9 mouse cellular contexts compared by ENCODE assay signal in genomic region chr3:37758124-37758523, GRCm38 (mm10). TPM values are rescaled to one million over a fixed set of nuclear protein-coding genes. Genes with fewer than 3 reads are reported as not detected.
A peak's percentile ranks its signal among the peaks of the same experiment; 100 is the strongest.
DNase-seq lines count a peak whose midpoint lies in the region; ATAC-seq and TF ChIP-seq lines count a peak whose summit lies in the region.
"Had no signal": no experiment of that assay in that cellular context is flagged by ENCODE, and none has a peak within 500 bp of the region (broad histone marks: within the 10 kb centered on the region; RNA-seq: fewer than 3 reads in every experiment).

No protein-coding gene starts in this region.

- peak overlapping the region; percentile 17 for H3K4me3 ChIP-seq in intestine, embryonic 16.5 days (ENCODE audit: low read length)
- no peak overlapping the region for H3K4me3 ChIP-seq in liver, postnatal 0 days (ENCODE audit: low read depth, low read length)
- peak overlapping the region; percentile 5; the same call in 1 of the 2 replicates for H3K4me3 ChIP-seq in neural tube, embryonic 13.5 days

- H3K36me3 ChIP-seq in intestine, embryonic 16.5 days (ENCODE audit: control insufficient read depth, insufficient read depth, low read length) = no peaks in the 10 kb centered on the region
- no peaks in the 10 kb centered on the region for H3K36me3 ChIP-seq in liver, postnatal 0 days (replicated peaks; ENCODE audit: insufficient read depth, low read length)
- H3K36me3 ChIP-seq in neural tube, embryonic 13.5 days = no peaks in the 10 kb centered on the region

- WGBS in intestine, embryonic 16.5 days = 6% methylated on average over 12 of the region's 12 CpGs
- WGBS in liver, postnatal 0 days (ENCODE audit: insufficient replicate concordance) = 4% methylated on average over 12 of the region's 12 CpGs
- 3% methylated on average over 12 of the region's 12 CpGs for WGBS in neural tube, embryonic 13.5 days

- H3K27ac ChIP-seq in intestine, embryonic 16.5 days (ENCODE audit: low read length) = 0 out of 2 replicates have a peak overlapping the region, but pooled peaks have one; percentile 1
- H3K27ac ChIP-seq in liver, postnatal 0 days (ENCODE audit: low read depth) = peak overlapping the region; percentile 91
- peak overlapping the region; percentile 46; the same call in 1 of the 2 replicates for H3K27ac ChIP-seq in neural tube, embryonic 13.5 days (replicated peaks)
- H3K27ac ChIP-seq: macrophage had no signal

- peak; percentile 54 for DNase-seq in adrenal gland, adult 2 months
- no peak for DNase-seq in adrenal gland, postnatal 4 days (ENCODE audit: low spot score in 2 of 2)
- peak; percentile 47 to 49 for DNase-seq in cerebellum, postnatal 14 days
- peak; percentile 75 to 88 for DNase-seq in heart, adult 18-20 months
- peak; percentile 82 for DNase-seq in liver, postnatal 0 days
- DNase-seq in urinary bladder, postnatal 10 days (ENCODE audit: low spot score) = no peak

- H3K9me3 ChIP-seq in intestine, embryonic 16.5 days (ENCODE audit: control insufficient read depth, low read length) = 0 out of 2 replicates have a peak, but pooled peaks cover 3% of the 10 kb centered on the region
- no peaks in the 10 kb centered on the region; the same call in 1 of the 2 replicates for H3K9me3 ChIP-seq in liver, postnatal 0 days (ENCODE audit: low read length)
- H3K9me3 ChIP-seq in neural tube, embryonic 13.5 days = no peaks in the 10 kb centered on the region

- H3K4me1 ChIP-seq in intestine, embryonic 16.5 days (ENCODE audit: control insufficient read depth, insufficient read depth, low read length) = peaks cover 9% of the 10 kb centered on the region; the same call in 1 of the 2 replicates
- H3K4me1 ChIP-seq in liver, postnatal 0 days (ENCODE audit: insufficient read depth) = peaks cover 19% of the 10 kb centered on the region
- peaks cover 14% of the 10 kb centered on the region for H3K4me1 ChIP-seq in neural tube, embryonic 13.5 days (replicated peaks)

- TF ChIP-seq CTCF in liver, postnatal 0 days (IDR thresholded peaks at IDR 0.05; ENCODE audit: low read depth) = peak; percentile 51

- ATAC-seq in intestine, embryonic 16.5 days = peak; percentile 80
- peak; percentile 95 for ATAC-seq in liver, postnatal 0 days
- peak; percentile 90 for ATAC-seq in neural tube, embryonic 13.5 days (ENCODE audit: low read depth)

- peak; percentile 95 for TF ChIP-seq EP300 in liver, postnatal 0 days (IDR thresholded peaks at IDR 0.05; ENCODE audit: low read depth)

- peak overlapping the region; percentile 36 for H3K4me2 ChIP-seq in intestine, embryonic 16.5 days (ENCODE audit: low read depth, low read length)
- H3K4me2 ChIP-seq in liver, postnatal 0 days (ENCODE audit: low read depth, low read length) = peak overlapping the region; percentile 49
- peak overlapping the region; percentile 43 for H3K4me2 ChIP-seq in neural tube, embryonic 13.5 days

- H3K27me3 ChIP-seq in intestine, embryonic 16.5 days (replicated peaks; ENCODE audit: control insufficient read depth, insufficient read depth, low read length) = no peaks in the 10 kb centered on the region
- H3K27me3 ChIP-seq in liver, postnatal 0 days (ENCODE audit: insufficient read depth, low read length) = no peaks in the 10 kb centered on the region
- no peaks in the 10 kb centered on the region; the same call in 1 of the 2 replicates for H3K27me3 ChIP-seq in neural tube, embryonic 13.5 days

- H3K9ac ChIP-seq in intestine, embryonic 16.5 days (ENCODE audit: low read depth, low read length) = 0 out of 2 replicates have a peak overlapping the region, but pooled peaks have one; percentile 20
- peak overlapping the region; percentile 18; the same call in 1 of the 2 replicates for H3K9ac ChIP-seq in liver, postnatal 0 days (replicated peaks)
- H3K9ac ChIP-seq in neural tube, embryonic 13.5 days = peak overlapping the region; percentile 18

RNA-seq across cellular contexts. Expression of gene Gm5148, which starts 33.8 kb away (rescaled TPM):
- 1 to 10 TPM in 1 of 2 experiments, under 1 TPM in 1; 0.26 to 1.6 TPM for total RNA-seq in adrenal gland, adult 2 months (2021)
- polyA plus RNA-seq in adrenal gland, adult 2 months (2012; rRNA removed) = 0.59 and 2.6 TPM in 2 replicates
- total RNA-seq in adrenal gland, postnatal 4 days (2021) = 1 to 10 TPM in 1 of 2 experiments, under 1 TPM in 1; 0.40 to 1.1 TPM
- not detected for total RNA-seq in heart, adult 18-20 months (2021)
- 4.0 and 5.9 TPM in 2 replicates for polyA plus RNA-seq in intestine, embryonic 16.5 days (2015; fragmentation: Nextera tagmentation; extraction: Ambion mirVana)
- polyA plus RNA-seq in liver, postnatal 0 days (2015; fragmentation: Nextera tagmentation; extraction: Ambion mirVana) = 3.0 and 4.1 TPM in 2 replicates
- 7.3 TPM in 2 replicates for polyA plus RNA-seq in neural tube, embryonic 13.5 days (2015; fragmentation: Nextera tagmentation; extraction: Ambion mirVana)

Comparison
In these comparisons a context has a peak if more than half of its experiments do, and no peak if none do; other contexts are left out.
1. DNase-seq: peak in adrenal gland, adult 2 months (single experiment), cerebellum, postnatal 14 days (2 of 2), heart, adult 18-20 months (2 of 2) and liver, postnatal 0 days (single experiment); none in adrenal gland, postnatal 4 days (0 of 2) and urinary bladder, postnatal 10 days (single experiment).
2. H3K27ac ChIP-seq: peak in every context shown above with its lines; median percentile 91 in liver, postnatal 0 days; 46 in neural tube, embryonic 13.5 days; 1 in intestine, embryonic 16.5 days.
3. Peak in every context shown above with its lines, with median percentiles within 50 percentile points of each other: ATAC-seq, H3K4me2 ChIP-seq and H3K9ac ChIP-seq.